Mouse (Mus musculus): ENCODE results near the gene Tead4. TPM values are rescaled to one million over a fixed set of nuclear protein-coding genes. Genes with fewer than 3 reads are reported as not detected.
A peak's percentile ranks its signal among the peaks of the same experiment; 100 is the strongest.

Gene Tead4
- polyA plus RNA-seq, 1 experiment from 2014 or later, result 1.4 TPM

- no peak overlapping the region for H3K9ac ChIP-seq (replicated peaks; ENCODE audit: low read depth, low read length)
- H3K27ac ChIP-seq (ENCODE audit: low read length), result no peak overlapping the region
- no peak for ATAC-seq (ENCODE audit: insufficient number of reproducible peaks, insufficient read depth, low FRiP score, low read depth)
- H3K27me3 ChIP-seq (ENCODE audit: control insufficient read depth, insufficient read depth, low read length), result no peaks in the 10 kb centered on the region
- no peaks in the 10 kb centered on the region for H3K36me3 ChIP-seq (ENCODE audit: control insufficient read depth, insufficient read depth, low read length)
- H3K4me3 ChIP-seq (ENCODE audit: low read depth, low read length), result no peak overlapping the region
- H3K9me3 ChIP-seq (ENCODE audit: control insufficient read depth, low read depth, low read length), result no peaks in the 10 kb centered on the region
- H3K4me2 ChIP-seq (replicated peaks; ENCODE audit: low read depth, low read length), result no peak overlapping the region
- 55% methylated on average over 3 of the region's 3 CpGs for WGBS
- peaks cover 14% of the 10 kb centered on the region; the same call in 1 of the 2 replicates for H3K4me1 ChIP-seq (ENCODE audit: control insufficient read depth, insufficient read depth, low read length)
Observed at GRCm38 (mm10) chr6:128282126-128282525, 18.5 kb downstream of the Tead4 start.

GRCm38 (mm10) chr6:128280472-128281145 lies 20.0 kb downstream of the Tead4 start:
- Histone ChIP-seq H3K4me3 (ENCODE audit: low read depth, low read length) (no peak overlapping the region), H3K4me1 (ENCODE audit: control insufficient read depth, insufficient read depth, low read length) (0 out of 2 replicates have a peak, but pooled peaks cover 3% of the 10 kb centered on the region), H3K36me3 (ENCODE audit: control insufficient read depth, insufficient read depth, low read length) (no peaks in the 10 kb centered on the region), H3K9me3 (ENCODE audit: control insufficient read depth, low read depth, low read length) (no peaks in the 10 kb centered on the region), H3K27ac (ENCODE audit: low read length) (no peak overlapping the region), H3K27me3 (ENCODE audit: control insufficient read depth, insufficient read depth, low read length) (no peaks in the 10 kb centered on the region), H3K9ac (replicated peaks; ENCODE audit: low read depth, low read length) (no peak overlapping the region), H3K4me2 (replicated peaks; ENCODE audit: low read depth, low read length) (no peak overlapping the region)
- no peak for ATAC-seq (ENCODE audit: insufficient number of reproducible peaks, insufficient read depth, low FRiP score, low read depth)
- 45% methylated on average over 14 of the region's 14 CpGs for WGBS

- Histone ChIP-seq H3K9me3 (ENCODE audit: control insufficient read depth, low read depth, low read length) (no peaks in the 10 kb centered on the region), H3K36me3 (ENCODE audit: control insufficient read depth, insufficient read depth, low read length) (no peaks in the 10 kb centered on the region), H3K27me3 (ENCODE audit: control insufficient read depth, insufficient read depth, low read length) (no peaks in the 10 kb centered on the region), H3K9ac (replicated peaks; ENCODE audit: low read depth, low read length) (no peak overlapping the region), H3K4me2 (replicated peaks; ENCODE audit: low read depth, low read length) (no peak overlapping the region), H3K4me3 (ENCODE audit: low read depth, low read length) (no peak overlapping the region), H3K4me1 (ENCODE audit: control insufficient read depth, insufficient read depth, low read length) (no peaks in the 10 kb centered on the region), H3K27ac (ENCODE audit: low read length) (no peak overlapping the region)
- ATAC-seq (ENCODE audit: insufficient number of reproducible peaks, insufficient read depth, low FRiP score, low read depth), result no peak
- 27% methylated on average over 5 of the region's 5 CpGs for WGBS
Observed at GRCm38 (mm10) chr6:128279608-128280007, 21.0 kb downstream of the Tead4 start.

- WGBS, result 75% methylated on average over 4 of the region's 4 CpGs
Observed at GRCm38 (mm10) chr6:128279099-128279498, 21.5 kb downstream of the Tead4 start.

GRCm38 (mm10) chr6:128277132-128278085 lies 23.2 kb downstream of the Tead4 start:
- no peak for ATAC-seq (ENCODE audit: insufficient number of reproducible peaks, insufficient read depth, low FRiP score, low read depth)
- 79% methylated on average over 11 of the region's 11 CpGs for WGBS
- H3K4me2 ChIP-seq (replicated peaks; ENCODE audit: low read depth, low read length), result no peak overlapping the region
- no peaks in the 10 kb centered on the region for H3K9me3 ChIP-seq (ENCODE audit: control insufficient read depth, low read depth, low read length)
- H3K4me3 ChIP-seq (ENCODE audit: low read depth, low read length), result no peak overlapping the region
- no peaks in the 10 kb centered on the region for H3K4me1 ChIP-seq (ENCODE audit: control insufficient read depth, insufficient read depth, low read length)
- no peak overlapping the region for H3K27ac ChIP-seq (ENCODE audit: low read length)
- no peak overlapping the region for H3K9ac ChIP-seq (replicated peaks; ENCODE audit: low read depth, low read length)
- no peaks in the 10 kb centered on the region for H3K36me3 ChIP-seq (ENCODE audit: control insufficient read depth, insufficient read depth, low read length)
- no peaks in the 10 kb centered on the region for H3K27me3 ChIP-seq (ENCODE audit: control insufficient read depth, insufficient read depth, low read length)

More at GRCm38 (mm10) chr6:128279099-128279498, 21.5 kb downstream of the Tead4 start:
- no peaks in the 10 kb centered on the region for H3K9me3 ChIP-seq (ENCODE audit: control insufficient read depth, low read depth, low read length)
- H3K4me3 ChIP-seq (ENCODE audit: low read depth, low read length), result no peak overlapping the region
- H3K36me3 ChIP-seq (ENCODE audit: control insufficient read depth, insufficient read depth, low read length), result no peaks in the 10 kb centered on the region
- no peaks in the 10 kb centered on the region for H3K27me3 ChIP-seq (ENCODE audit: control insufficient read depth, insufficient read depth, low read length)
- no peak for ATAC-seq (ENCODE audit: insufficient number of reproducible peaks, insufficient read depth, low FRiP score, low read depth)
- H3K4me1 ChIP-seq (ENCODE audit: control insufficient read depth, insufficient read depth, low read length), result no peaks in the 10 kb centered on the region
- no peak overlapping the region for H3K4me2 ChIP-seq (replicated peaks; ENCODE audit: low read depth, low read length)
- H3K27ac ChIP-seq (ENCODE audit: low read length), result no peak overlapping the region
- no peak overlapping the region for H3K9ac ChIP-seq (replicated peaks; ENCODE audit: low read depth, low read length)

GRCm38 (mm10) chr6:128276349-128276748 lies 24.3 kb downstream of the Tead4 start:
- ATAC-seq (ENCODE audit: insufficient number of reproducible peaks, insufficient read depth, low FRiP score, low read depth), result no peak
- 92% methylated on average over 6 of the region's 6 CpGs for WGBS

GRCm38 (mm10) chr6:128275506-128276064 lies 25.0 kb downstream of the Tead4 start:
- ATAC-seq (ENCODE audit: insufficient number of reproducible peaks, insufficient read depth, low FRiP score, low read depth), result 0 out of 2 replicates have a peak, but pooled peaks have one; percentile 29
- Histone ChIP-seq H3K4me1 (ENCODE audit: control insufficient read depth, insufficient read depth, low read length) (no peaks in the 10 kb centered on the region), H3K9me3 (ENCODE audit: control insufficient read depth, low read depth, low read length) (no peaks in the 10 kb centered on the region), H3K27me3 (ENCODE audit: control insufficient read depth, insufficient read depth, low read length) (no peaks in the 10 kb centered on the region), H3K36me3 (ENCODE audit: control insufficient read depth, insufficient read depth, low read length) (no peaks in the 10 kb centered on the region), H3K4me2 (replicated peaks; ENCODE audit: low read depth, low read length) (no peak overlapping the region), H3K27ac (ENCODE audit: low read length) (no peak overlapping the region), H3K9ac (replicated peaks; ENCODE audit: low read depth, low read length) (no peak overlapping the region), H3K4me3 (ENCODE audit: low read depth, low read length) (no peak overlapping the region)
- 81% methylated on average over 8 of the region's 8 CpGs for WGBS

More at GRCm38 (mm10) chr6:128276349-128276748, 24.3 kb downstream of the Tead4 start:
- no peaks in the 10 kb centered on the region for H3K27me3 ChIP-seq (ENCODE audit: control insufficient read depth, insufficient read depth, low read length)
- H3K4me2 ChIP-seq (replicated peaks; ENCODE audit: low read depth, low read length), result no peak overlapping the region
- H3K27ac ChIP-seq (ENCODE audit: low read length), result no peak overlapping the region
- no peaks in the 10 kb centered on the region for H3K4me1 ChIP-seq (ENCODE audit: control insufficient read depth, insufficient read depth, low read length)
- H3K4me3 ChIP-seq (ENCODE audit: low read depth, low read length), result no peak overlapping the region
- no peaks in the 10 kb centered on the region for H3K9me3 ChIP-seq (ENCODE audit: control insufficient read depth, low read depth, low read length)
- no peaks in the 10 kb centered on the region for H3K36me3 ChIP-seq (ENCODE audit: control insufficient read depth, insufficient read depth, low read length)
- H3K9ac ChIP-seq (replicated peaks; ENCODE audit: low read depth, low read length), result no peak overlapping the region

- Histone ChIP-seq H3K4me1 (ENCODE audit: control insufficient read depth, insufficient read depth, low read length) (no peaks in the 10 kb centered on the region), H3K4me2 (replicated peaks; ENCODE audit: low read depth, low read length) (no peak overlapping the region), H3K27ac (ENCODE audit: low read length) (no peak overlapping the region), H3K9me3 (ENCODE audit: control insufficient read depth, low read depth, low read length) (no peaks in the 10 kb centered on the region), H3K9ac (replicated peaks; ENCODE audit: low read depth, low read length) (no peak overlapping the region), H3K27me3 (ENCODE audit: control insufficient read depth, insufficient read depth, low read length) (no peaks in the 10 kb centered on the region), H3K36me3 (ENCODE audit: control insufficient read depth, insufficient read depth, low read length) (no peaks in the 10 kb centered on the region), H3K4me3 (ENCODE audit: low read depth, low read length) (no peak overlapping the region)
- WGBS, result 82% methylated on average over 1 of the region's 1 CpGs
- no peak for ATAC-seq (ENCODE audit: insufficient number of reproducible peaks, insufficient read depth, low FRiP score, low read depth)
Observed at GRCm38 (mm10) chr6:128273507-128273906, 27.1 kb downstream of the Tead4 start.

Measured in stomach, embryonic 14.5 days (tissue).